Mouse (Mus musculus): ENCODE measurements at regions not wholly inside any gene's neighbourhood (a gene's known extent, or its start where the extent isn't known, plus 50 kb on each side); places are given as distances from the start of the nearest gene placed in this dataset.
"Not testable (repeated sequence)": the region's sequence is repeated elsewhere in the genome, so short reads cannot be mapped to it uniquely, and the experiment has no call there.

DNA sequence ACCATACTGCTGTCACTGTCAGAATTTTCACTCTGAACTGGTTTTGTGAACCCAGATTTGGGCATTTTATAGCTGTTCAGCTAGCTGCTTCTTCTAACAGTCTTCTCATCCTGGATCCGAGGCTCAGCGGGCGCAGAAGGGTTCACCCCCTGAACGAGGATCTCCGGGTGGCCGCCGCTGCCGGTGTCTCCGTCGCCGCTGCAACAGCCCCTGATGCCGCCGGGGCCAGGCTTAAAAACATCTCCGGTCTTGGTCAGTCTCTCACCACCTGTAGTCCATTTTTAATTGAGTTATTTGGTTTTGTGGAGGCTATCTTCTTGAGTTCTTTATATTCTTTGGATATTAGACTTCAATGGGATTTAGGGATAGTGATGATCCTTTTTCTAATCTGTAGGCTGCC lies 87.1 kb downstream of the Adam6a start:
- TF ChIP-seq CTCF (IDR thresholded peaks at IDR 0.05; ENCODE audit: extremely low read depth, insufficient read depth, insufficient read length, insufficient replicate concordance); POLR2A (IDR thresholded peaks at IDR 0.05; ENCODE audit: low read depth, low read length): not testable (repeated sequence)
